Mouse (Mus musculus): ENCODE results near the gene Pfdn2. TPM values are rescaled to one million over a fixed set of nuclear protein-coding genes. Genes with fewer than 3 reads are reported as not detected.

The Pfdn2 gene
- total RNA-seq, 2 experiments from 2014 or later, result 135 to 165 TPM

- DNase-seq (ENCODE audit: low spot score in 2 of 2), result no peak
Observed at GRCm38 (mm10) chr1:171402991-171403390, 57.5 kb downstream of the Pfdn2 start.

GRCm38 (mm10) chr1:171407263-171407662 is 61.8 kb downstream of the Pfdn2 start:
- DNase-seq (ENCODE audit: low spot score in 2 of 2), result no peak

Other genes with a start within 250 kb of the Pfdn2 start
- gene Cfap126, start 231.8 kb upstream of the Pfdn2 start, total RNA-seq (2021), result 1 to 10 TPM; 3.1 to 3.3 TPM
- gene Sdhc, start 195.1 kb upstream of the Pfdn2 start, total RNA-seq (2021), result 100 to 1,000 TPM; 223 to 233 TPM
- not detected for gene Mpz, start 195.0 kb upstream of the Pfdn2 start, total RNA-seq (2021)
- 10 to 100 TPM; 16.9 to 18.0 TPM for gene Pcp4l1, start 149.4 kb upstream of the Pfdn2 start, total RNA-seq (2021)
- gene Nr1i3, start 131.7 kb upstream of the Pfdn2 start, total RNA-seq (2021), result not detected
- gene Tomm40l, start 123.2 kb upstream of the Pfdn2 start, total RNA-seq (2021), result 10 to 100 TPM; 65.5 to 66.3 TPM
- gene Apoa2, start 120.6 kb upstream of the Pfdn2 start, total RNA-seq (2021), result 1 to 10 TPM; 2.1 to 4.6 TPM
- 10 to 100 TPM; 15.2 to 16.7 TPM for gene Fcer1g, start 111.3 kb upstream of the Pfdn2 start, total RNA-seq (2021)
- gene Adamts4, start 95.2 kb upstream of the Pfdn2 start, total RNA-seq (2021), result 1 to 10 TPM; 5.6 to 7.1 TPM
- 100 to 1,000 TPM; 235 to 249 TPM for gene Ndufs2, start 94.3 kb upstream of the Pfdn2 start, total RNA-seq (2021)
- gene B4galt3, start 75.3 kb upstream of the Pfdn2 start, total RNA-seq (2021), result 10 to 100 TPM; 65.4 to 67.1 TPM
- gene Ppox, start 64.5 kb upstream of the Pfdn2 start, total RNA-seq (2021), result 10 to 100 TPM; 28.8 to 30.0 TPM
- 10 to 100 TPM; 49.0 to 57.3 TPM for gene Usp21, start 57.7 kb upstream of the Pfdn2 start, total RNA-seq (2021)
- gene Ufc1, start 50.6 kb upstream of the Pfdn2 start, total RNA-seq (2021), result 100 to 1,000 TPM; 102 to 114 TPM
- gene Dedd, start 16.5 kb upstream of the Pfdn2 start, total RNA-seq (2021), result 10 to 100 TPM; 30.9 to 33.7 TPM
- gene Nit1, start within 50 bp of the Pfdn2 start, total RNA-seq (2021), result 10 to 100 TPM; 37.7 to 42.8 TPM
- gene Klhdc9, start 15.1 kb downstream of the Pfdn2 start, total RNA-seq (2021), result 1 to 10 TPM; 6.3 to 8.6 TPM
- 1 to 10 TPM; 1.8 to 1.9 TPM for gene Nectin4, start 24.4 kb downstream of the Pfdn2 start, total RNA-seq (2021)
- gene Arhgap30, start 43.3 kb downstream of the Pfdn2 start, total RNA-seq (2021), result 1 to 10 TPM; 1.9 to 2.1 TPM
- 100 to 1,000 TPM; 114 to 121 TPM for gene Usf1, start 65.6 kb downstream of the Pfdn2 start, total RNA-seq (2021)
- gene Tstd1, start 73.2 kb downstream of the Pfdn2 start, total RNA-seq (2021), result 1 to 10 TPM; 2.1 to 3.5 TPM
- 1 to 10 TPM; 5.5 to 7.8 TPM for gene F11r, start 91.9 kb downstream of the Pfdn2 start, total RNA-seq (2021)
- 1 to 10 TPM; 8.5 to 9.0 TPM for gene Alyref2, start 157.8 kb downstream of the Pfdn2 start, total RNA-seq (2021)
- gene Itln1, start 189.6 kb downstream of the Pfdn2 start, total RNA-seq (2021), result not detected
- gene Cd244a, start 213.5 kb downstream of the Pfdn2 start, total RNA-seq (2021), result not detected